Mouse (Mus musculus): ENCODE measurements around the gene Aimp1. TPM values are rescaled to one million over a fixed set of nuclear protein-coding genes. Genes with fewer than 3 reads are reported as not detected.
A peak's percentile ranks its signal among the peaks of the same experiment; 100 is the strongest.

Aimp1 gene
- 74.9 and 75.2 TPM in 2 replicates for polyA plus RNA-seq (2014; fragmentation: Nextera tagmentation; extraction: Ambion mirVana)

DNA sequence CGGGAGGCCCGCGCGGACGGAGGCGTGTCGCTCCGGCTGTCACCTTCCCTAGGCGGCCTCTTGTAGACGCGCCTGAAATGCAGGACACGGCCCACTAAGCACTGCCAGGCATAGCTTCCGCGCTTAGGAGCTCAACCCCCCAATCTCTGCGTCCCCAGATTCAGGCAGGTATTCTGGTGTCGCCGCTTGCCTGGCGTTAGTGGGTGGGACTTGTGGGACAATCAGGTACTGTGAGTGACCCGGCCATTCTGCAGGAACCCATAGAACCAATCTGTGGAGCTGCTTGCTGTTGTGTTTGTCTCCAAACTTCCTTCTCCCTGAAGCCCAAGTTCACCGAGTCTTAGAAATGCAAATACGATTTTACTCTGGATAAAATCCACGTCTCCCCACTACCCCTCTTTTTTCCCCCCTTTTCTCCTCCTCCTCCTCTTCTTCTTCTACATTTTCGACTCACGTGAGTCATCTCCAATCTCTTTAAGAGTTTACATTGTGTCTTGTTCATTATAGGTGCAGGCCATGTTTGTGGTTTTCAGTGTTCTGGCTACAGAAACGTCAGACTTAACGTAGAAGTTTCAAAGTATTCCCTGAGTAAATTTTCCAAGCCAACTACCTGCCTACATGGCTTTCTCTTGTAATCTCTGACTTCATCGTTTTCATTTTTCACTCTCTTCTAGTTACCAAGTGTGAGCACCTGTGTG is at the start of gene Aimp1:
Gene Aimp1 (minus strand): TSS at position 140 of the 698 bp plus-strand sequence.
- ATAC-seq (ENCODE audit: low read depth) (no peak), DNase-seq (ENCODE audit: low spot score) (no peak)
- H3K4me2 ChIP-seq (ENCODE audit: low read depth, low read length): peak within 1 kb of the TSS; percentile 74
- H3K4me1 ChIP-seq (ENCODE audit: control insufficient read depth, insufficient read depth, low read length): peaks cover 11% of the 10 kb centered on the region
- H3K36me3 ChIP-seq (ENCODE audit: control insufficient read depth, insufficient read depth, low read length): peaks cover 14% of the 10 kb centered on the region; the same call in 1 of the 2 replicates
- peak within 1 kb of the TSS; percentile 84 for H3K9ac ChIP-seq (ENCODE audit: low read depth, low read length)
- no peaks in the 10 kb centered on the region for H3K9me3 ChIP-seq (ENCODE audit: control insufficient read depth, low read length)
- H3K27me3 ChIP-seq (replicated peaks; ENCODE audit: control insufficient read depth, insufficient read depth, low read length): no peaks in the 10 kb centered on the region
- 2% methylated on average over 20 of the region's 27 CpGs for WGBS
- peak within 1 kb of the TSS; percentile 84 for H3K27ac ChIP-seq (replicated peaks; ENCODE audit: low read depth, low read length)
- peak within 1 kb of the TSS; percentile 90 for H3K4me3 ChIP-seq (ENCODE audit: low read depth, low read length)

GRCm38 (mm10) chr3:132724326-132724725 is 40.2 kb upstream of the Aimp1 start:
- H3K4me1 ChIP-seq (ENCODE audit: control insufficient read depth, insufficient read depth, low read length): no peaks in the 10 kb centered on the region
- 97% methylated on average over 3 of the region's 3 CpGs for WGBS
- no peak for ATAC-seq (ENCODE audit: low read depth)

GRCm38 (mm10) chr3:132717316-132717715 is 33.1 kb upstream of the Aimp1 start:
- Histone ChIP-seq H3K9me3 (ENCODE audit: control insufficient read depth, low read length) (no peaks in the 10 kb centered on the region), H3K9ac (ENCODE audit: low read depth, low read length) (no peak overlapping the region), H3K27ac (replicated peaks; ENCODE audit: low read depth, low read length) (no peak overlapping the region), H3K27me3 (replicated peaks; ENCODE audit: control insufficient read depth, insufficient read depth, low read length) (no peaks in the 10 kb centered on the region), H3K4me2 (ENCODE audit: low read depth, low read length) (no peak overlapping the region), H3K36me3 (ENCODE audit: control insufficient read depth, insufficient read depth, low read length) (peaks cover 16% of the 10 kb centered on the region), H3K4me3 (ENCODE audit: low read depth, low read length) (no peak overlapping the region), H3K4me1 (ENCODE audit: control insufficient read depth, insufficient read depth, low read length) (no peaks in the 10 kb centered on the region)
- ATAC-seq (ENCODE audit: low read depth): no peak
- DNase-seq (ENCODE audit: low spot score): peak; percentile 7
- WGBS: 88% methylated on average over 4 of the region's 4 CpGs

More at GRCm38 (mm10) chr3:132724326-132724725, 40.2 kb upstream of the Aimp1 start:
- Histone ChIP-seq H3K27me3 (replicated peaks; ENCODE audit: control insufficient read depth, insufficient read depth, low read length) (no peaks in the 10 kb centered on the region), H3K9ac (ENCODE audit: low read depth, low read length) (no peak overlapping the region), H3K27ac (replicated peaks; ENCODE audit: low read depth, low read length) (no peak overlapping the region), H3K4me2 (ENCODE audit: low read depth, low read length) (no peak overlapping the region), H3K4me3 (ENCODE audit: low read depth, low read length) (no peak overlapping the region), H3K36me3 (ENCODE audit: control insufficient read depth, insufficient read depth, low read length) (peaks cover 52% of the 10 kb centered on the region), H3K9me3 (ENCODE audit: control insufficient read depth, low read length) (no peaks in the 10 kb centered on the region)
- DNase-seq (ENCODE audit: low spot score): no peak

- H3K27ac ChIP-seq (replicated peaks; ENCODE audit: low read depth, low read length): no peak overlapping the region
- 27% methylated on average over 5 of the region's 5 CpGs for WGBS
- H3K4me1 ChIP-seq (ENCODE audit: control insufficient read depth, insufficient read depth, low read length): no peaks in the 10 kb centered on the region
- no peaks in the 10 kb centered on the region for H3K27me3 ChIP-seq (replicated peaks; ENCODE audit: control insufficient read depth, insufficient read depth, low read length)
- DNase-seq (ENCODE audit: low spot score): peak; percentile 6
- no peak for ATAC-seq (ENCODE audit: low read depth)
- no peaks in the 10 kb centered on the region for H3K9me3 ChIP-seq (ENCODE audit: control insufficient read depth, low read length)
- no peak overlapping the region for H3K4me2 ChIP-seq (ENCODE audit: low read depth, low read length)
- no peak overlapping the region for H3K4me3 ChIP-seq (ENCODE audit: low read depth, low read length)
- no peaks in the 10 kb centered on the region for H3K36me3 ChIP-seq (ENCODE audit: control insufficient read depth, insufficient read depth, low read length)
- no peak overlapping the region for H3K9ac ChIP-seq (ENCODE audit: low read depth, low read length)
These were observed 29.7 kb upstream of the Aimp1 start for GRCm38 (mm10) chr3:132713913-132714312.

- DNase-seq (ENCODE audit: low spot score) (no peak), ATAC-seq (ENCODE audit: low read depth) (no peak)
- Histone ChIP-seq H3K9ac (ENCODE audit: low read depth, low read length) (no peak overlapping the region), H3K4me3 (ENCODE audit: low read depth, low read length) (no peak overlapping the region), H3K4me1 (ENCODE audit: control insufficient read depth, insufficient read depth, low read length) (no peaks in the 10 kb centered on the region), H3K27ac (replicated peaks; ENCODE audit: low read depth, low read length) (no peak overlapping the region), H3K9me3 (ENCODE audit: control insufficient read depth, low read length) (no peaks in the 10 kb centered on the region), H3K4me2 (ENCODE audit: low read depth, low read length) (no peak overlapping the region), H3K36me3 (ENCODE audit: control insufficient read depth, insufficient read depth, low read length) (0 out of 2 replicates have a peak, but pooled peaks cover 6% of the 10 kb centered on the region), H3K27me3 (replicated peaks; ENCODE audit: control insufficient read depth, insufficient read depth, low read length) (no peaks in the 10 kb centered on the region)
- WGBS: 85% methylated on average over 4 of the region's 4 CpGs
These were observed 22.8 kb upstream of the Aimp1 start for GRCm38 (mm10) chr3:132706977-132707376.

DNA sequence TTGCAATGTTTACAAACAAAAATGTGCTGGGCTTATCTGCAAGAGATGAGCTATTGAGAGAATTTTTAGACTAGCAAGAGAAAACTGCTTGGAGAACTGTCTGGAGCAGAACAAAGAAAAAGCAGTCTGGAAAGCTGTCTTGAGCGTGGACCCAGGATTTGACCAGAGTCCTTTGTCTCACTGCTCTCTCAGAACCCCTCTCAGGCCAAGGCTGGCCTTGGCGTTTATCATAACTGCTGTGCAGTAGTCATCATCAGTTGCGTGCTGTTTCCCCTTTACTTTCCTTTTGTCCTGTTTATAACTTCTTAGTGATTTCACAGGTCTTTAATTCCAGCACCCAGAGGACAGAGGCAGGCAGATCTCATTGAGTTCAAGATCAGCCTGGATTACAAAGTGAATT is 20.0 kb upstream of the Aimp1 start:
- H3K4me1 ChIP-seq (ENCODE audit: control insufficient read depth, insufficient read depth, low read length): no peaks in the 10 kb centered on the region
- H3K9me3 ChIP-seq (ENCODE audit: control insufficient read depth, low read length): no peaks in the 10 kb centered on the region
- H3K27ac ChIP-seq (replicated peaks; ENCODE audit: low read depth, low read length): no peak overlapping the region
- H3K4me2 ChIP-seq (ENCODE audit: low read depth, low read length): no peak overlapping the region
- no peak for ATAC-seq (ENCODE audit: low read depth)
- no peak overlapping the region for H3K4me3 ChIP-seq (ENCODE audit: low read depth, low read length)
- DNase-seq (ENCODE audit: low spot score): no peak
- no peak overlapping the region for H3K9ac ChIP-seq (ENCODE audit: low read depth, low read length)
- no peaks in the 10 kb centered on the region for H3K27me3 ChIP-seq (replicated peaks; ENCODE audit: control insufficient read depth, insufficient read depth, low read length)
- peaks cover 11% of the 10 kb centered on the region; the same call in 1 of the 2 replicates for H3K36me3 ChIP-seq (ENCODE audit: control insufficient read depth, insufficient read depth, low read length)
- 82% methylated on average over 3 of the region's 3 CpGs for WGBS

DNA sequence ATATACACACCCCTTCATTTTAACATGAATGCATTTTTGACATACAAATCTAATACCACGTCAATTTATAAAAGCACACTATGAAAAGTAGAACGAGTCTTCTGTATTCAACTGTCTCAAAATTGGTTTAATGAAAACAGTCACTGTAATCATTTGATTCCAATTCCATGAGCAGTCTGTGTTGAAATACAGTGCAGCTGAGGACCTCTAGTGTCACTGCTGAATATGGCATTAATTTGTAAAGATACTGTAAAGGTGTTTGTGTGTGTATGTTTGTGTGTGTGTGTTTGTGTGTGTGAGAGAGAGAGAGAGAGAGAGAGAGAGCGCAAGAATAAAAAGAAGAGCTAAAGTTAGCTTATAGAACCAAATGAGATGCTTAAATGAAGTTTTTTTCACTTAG is 17.2 kb upstream of the Aimp1 start:
- no peak overlapping the region for H3K4me3 ChIP-seq (ENCODE audit: low read depth, low read length)
- H3K9ac ChIP-seq (ENCODE audit: low read depth, low read length): no peak overlapping the region
- peaks cover 5% of the 10 kb centered on the region; the same call in 1 of the 2 replicates for H3K36me3 ChIP-seq (ENCODE audit: control insufficient read depth, insufficient read depth, low read length)
- DNase-seq (ENCODE audit: low spot score): peak; percentile 54
- H3K9me3 ChIP-seq (ENCODE audit: control insufficient read depth, low read length): no peaks in the 10 kb centered on the region
- H3K4me2 ChIP-seq (ENCODE audit: low read depth, low read length): no peak overlapping the region
- no peaks in the 10 kb centered on the region for H3K27me3 ChIP-seq (replicated peaks; ENCODE audit: control insufficient read depth, insufficient read depth, low read length)
- 60% methylated on average over 3 of the region's 3 CpGs for WGBS
- no peak for ATAC-seq (ENCODE audit: low read depth)
- H3K27ac ChIP-seq (replicated peaks; ENCODE audit: low read depth, low read length): no peak overlapping the region
- no peaks in the 10 kb centered on the region for H3K4me1 ChIP-seq (ENCODE audit: control insufficient read depth, insufficient read depth, low read length)

- H3K9me3 ChIP-seq (ENCODE audit: control insufficient read depth, low read length): no peaks in the 10 kb centered on the region
These were observed 531 bp downstream of the Aimp1 start, which contains the start of gene Tbck for GRCm38 (mm10) chr3:132683447-132684230. Tbck (plus strand) TSS chr3:132684144.

More at GRCm38 (mm10) chr3:132683447-132684230, 531 bp downstream of the Aimp1 start, which contains the start of gene Tbck:
- no peaks in the 10 kb centered on the region for H3K27me3 ChIP-seq (replicated peaks; ENCODE audit: control insufficient read depth, insufficient read depth, low read length)
- peak within 1 kb of the TSS; percentile 74 for H3K4me2 ChIP-seq (ENCODE audit: low read depth, low read length)
- peak within 1 kb of the TSS; percentile 84 for H3K9ac ChIP-seq (ENCODE audit: low read depth, low read length)
- peak within 1 kb of the TSS; percentile 84 for H3K27ac ChIP-seq (replicated peaks; ENCODE audit: low read depth, low read length)
- peaks cover 11% of the 10 kb centered on the region for H3K4me1 ChIP-seq (ENCODE audit: control insufficient read depth, insufficient read depth, low read length)
- peak within 1 kb of the TSS; percentile 90 for H3K4me3 ChIP-seq (ENCODE audit: low read depth, low read length)
- DNase-seq (ENCODE audit: low spot score) (peak; percentile 95), ATAC-seq (ENCODE audit: low read depth) (peak; percentile 98)
- H3K36me3 ChIP-seq (ENCODE audit: control insufficient read depth, insufficient read depth, low read length): peaks cover 11% of the 10 kb centered on the region; the same call in 1 of the 2 replicates
- WGBS: under 1% methylated on average over 34 of the region's 42 CpGs
